Mouse (Mus musculus) adrenal gland, adult 2 months (tissue): ENCODE results near the gene Arpc5l. TPM values are rescaled to one million over a fixed set of nuclear protein-coding genes. Genes with fewer than 3 reads are reported as not detected.

Experiments used
- DNase-seq: peaks from one replicate; pipeline ENCODE4 v3.0.0; 2021
- long read RNA-seq: library from polyadenylated mRNA; stranded (forward); transcript quantifications from one replicate; pipeline ENCODE4 v2.0.0, GENCODE M21; 2021
- polyA plus RNA-seq: library from polyadenylated mRNA; depleted of rRNA; stranded (reverse); fragments of >200 nt; gene quantifications from 2 replicates; pipeline ENCODE4 v1.2.3, GENCODE M21; 2012; rRNA removed
- total RNA-seq, 2 experiments: library from RNA; stranded (reverse); gene quantifications; 2 replicates each; pipeline ENCODE4 v1.2.3; 2021

The Arpc5l gene
- total RNA-seq, result 10 to 100 TPM; 66.7 to 78.4 TPM
- polyA plus RNA-seq, result 56.4 and 66.7 TPM in 2 replicates
- long read RNA-seq, full-length matches to known transcripts, result 7 of 16 reads
- long read RNA-seq, partial matches to known transcripts, result 0 of 16 reads
- long read RNA-seq, other reads (novel, unspliced or antisense), result 9 of 16 reads

DNA sequence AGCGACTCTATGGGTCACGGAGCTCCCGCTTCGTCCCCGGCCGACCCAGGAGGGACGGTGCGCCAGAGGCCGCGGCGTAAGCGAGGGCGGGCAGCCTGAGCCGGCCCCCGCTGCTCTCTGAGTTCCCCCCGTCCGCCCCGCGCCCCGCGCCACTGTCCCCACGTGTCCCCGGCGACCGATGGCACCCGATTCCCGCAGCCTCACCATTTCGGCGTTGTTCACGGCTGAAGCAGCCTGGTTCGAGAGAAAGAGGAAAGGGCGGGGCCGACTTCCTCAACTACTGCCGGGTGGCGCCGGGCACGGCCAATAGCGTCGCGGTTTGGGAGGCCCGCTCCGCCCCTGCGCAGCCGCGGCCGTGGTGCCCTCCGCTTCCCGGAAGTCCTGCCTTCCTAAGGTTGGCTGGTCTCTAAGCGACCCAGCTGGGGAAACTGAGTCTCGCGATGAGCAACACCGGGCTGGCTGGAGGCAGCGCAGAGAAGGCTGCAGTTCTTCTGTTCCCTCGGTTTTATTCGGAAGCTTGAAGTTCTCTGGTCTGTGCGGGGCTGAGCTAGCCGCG, at the start of gene Arpc5l:
TSS of gene Arpc5l (plus strand) at position 469 of the 556 bp plus-strand sequence.
- DNase-seq, result peak; percentile 95

DNA sequence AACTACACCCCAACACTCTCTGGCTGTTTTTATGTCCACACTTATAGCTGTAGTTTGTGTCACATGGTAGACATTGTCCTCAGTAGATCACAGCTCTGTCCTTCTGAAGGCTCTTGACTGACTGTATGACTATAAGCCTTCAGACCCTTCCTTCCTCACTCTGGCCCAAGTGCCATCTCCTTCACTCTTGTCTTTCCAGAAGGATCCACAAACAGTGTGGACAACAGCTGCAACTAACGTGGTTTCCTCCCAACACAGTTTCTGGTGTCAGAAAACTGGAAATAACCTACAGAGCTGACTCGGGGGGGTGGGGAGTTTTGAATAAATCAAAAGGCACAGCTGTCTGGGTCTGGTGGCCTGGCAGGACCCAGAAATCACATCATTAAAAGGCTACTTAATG, 49.1 kb upstream of the Arpc5l start:
- no peak for DNase-seq

DNA sequence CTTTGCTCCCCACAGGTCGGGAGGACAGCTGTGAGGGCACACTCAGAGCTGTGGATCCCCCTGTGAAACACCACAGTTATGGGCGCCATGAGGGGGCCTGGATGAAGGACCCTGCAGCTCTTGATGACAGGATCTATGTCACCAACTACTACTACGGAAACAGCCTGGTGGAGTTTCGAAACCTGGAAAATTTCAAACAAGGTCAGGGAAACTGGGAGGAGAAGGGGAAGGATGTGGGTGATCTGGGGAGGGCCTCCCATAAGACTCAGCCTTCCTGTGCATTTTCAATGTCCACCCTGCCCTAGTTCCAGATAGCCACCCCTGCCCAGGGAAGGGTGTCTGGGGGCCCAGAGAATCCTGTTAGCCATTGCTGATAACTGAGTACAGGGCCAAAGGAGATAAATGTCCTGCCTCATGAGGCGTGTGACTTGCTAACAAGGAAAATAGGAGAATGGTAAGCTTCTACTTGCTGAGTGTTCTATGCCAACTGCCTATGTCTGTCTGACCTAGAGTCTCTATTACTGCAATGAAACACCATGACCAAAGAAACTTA, 47.4 kb upstream of the Arpc5l start:
- no peak for DNase-seq

DNA sequence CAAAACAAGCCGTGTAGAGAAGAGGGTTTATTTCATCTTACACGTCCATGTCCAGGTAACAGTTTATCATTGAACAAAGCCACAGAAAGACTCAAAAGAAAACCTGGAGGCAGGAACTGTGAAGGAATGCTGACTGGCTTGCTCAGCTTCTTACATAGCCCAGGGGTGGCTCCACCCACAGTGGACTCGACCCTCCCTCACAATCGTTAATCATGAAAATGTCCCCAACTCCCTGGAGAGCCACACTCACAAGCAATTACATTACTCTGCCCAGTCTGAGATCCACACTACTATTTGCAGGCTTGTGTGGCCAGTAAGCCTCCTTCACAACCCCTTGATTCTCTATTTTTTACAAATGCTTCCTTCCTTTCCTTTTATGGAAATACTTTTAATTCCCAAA, 41.0 kb upstream of the Arpc5l start:
- no peak for DNase-seq

DNA sequence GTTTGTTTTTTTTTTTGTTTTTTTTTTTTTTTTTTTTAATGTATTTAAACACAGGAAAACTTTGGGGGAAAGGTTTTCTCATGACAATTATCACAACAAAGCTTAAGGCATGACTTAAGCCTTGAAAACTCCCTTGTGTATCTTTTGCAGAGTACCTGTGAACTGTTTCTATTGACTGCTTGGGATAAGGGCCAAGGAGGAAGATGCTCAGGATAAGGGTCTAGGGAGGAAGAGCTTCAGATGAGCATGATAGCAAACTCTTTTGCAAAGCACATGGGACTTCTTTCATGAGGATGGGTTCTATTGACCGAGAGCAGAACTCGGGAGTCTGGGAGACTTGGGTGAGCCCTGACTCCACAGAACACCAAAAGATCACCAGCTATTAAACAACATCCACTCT, 35.5 kb upstream of the Arpc5l start:
- DNase-seq, result no peak

DNA sequence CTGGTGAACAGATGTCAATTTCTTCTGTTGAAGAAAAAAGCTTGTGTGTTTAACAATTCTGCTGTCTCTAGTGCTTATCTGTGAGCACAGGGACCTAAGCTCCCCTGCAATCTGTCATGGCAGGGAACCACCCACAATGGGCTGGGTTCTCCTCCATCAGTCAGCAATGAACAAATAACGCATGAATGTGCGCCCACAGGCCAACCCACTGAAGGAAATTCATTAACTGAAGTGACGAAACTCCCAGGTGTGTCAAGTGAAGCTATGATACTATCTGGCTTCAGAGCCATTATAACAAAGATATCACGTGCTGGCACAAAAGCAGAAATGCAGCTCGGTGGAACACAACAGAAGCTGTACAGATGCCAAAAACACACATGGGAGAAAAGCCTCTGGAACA, 35.1 kb upstream of the Arpc5l start:
- no peak for DNase-seq

DNA sequence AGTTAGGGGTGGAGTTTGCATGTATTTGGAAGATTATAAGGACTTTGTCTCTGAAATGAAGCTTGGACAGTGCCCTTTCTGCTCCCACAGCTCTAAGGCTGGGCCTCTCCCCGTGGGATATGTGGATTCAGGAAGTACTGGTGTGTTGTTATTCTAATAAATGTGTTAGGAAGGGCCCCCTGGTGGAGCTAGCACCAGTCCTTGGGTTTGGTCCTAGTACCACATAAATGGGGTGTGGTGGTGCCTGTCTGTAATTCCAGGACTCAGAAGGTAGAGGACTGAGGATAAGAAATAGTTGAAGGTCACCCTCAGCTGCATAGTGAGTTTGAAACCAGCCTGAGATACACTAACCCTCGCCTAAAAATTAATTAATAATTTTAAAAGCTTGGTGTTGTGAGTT, 31.9 kb upstream of the Arpc5l start:
- DNase-seq, result no peak

DNA sequence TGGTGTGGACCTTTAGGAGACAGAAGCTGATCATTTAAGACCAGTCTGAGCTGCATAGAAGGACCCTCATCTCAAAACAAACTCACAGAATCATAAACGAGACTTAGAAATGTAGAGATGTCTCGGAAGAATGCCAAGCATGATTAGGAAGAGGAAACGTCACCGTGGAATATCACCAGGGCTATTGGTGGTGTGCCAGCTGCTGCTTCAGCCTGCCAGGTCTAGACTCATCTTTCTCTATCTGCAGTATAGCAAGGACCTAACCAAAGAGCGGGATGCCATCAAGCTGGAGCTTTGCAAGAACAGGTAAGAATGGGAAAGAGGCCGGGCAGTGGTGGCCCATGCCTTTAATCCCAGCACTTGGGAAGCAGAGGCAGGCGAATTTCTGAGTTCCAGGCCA, 31.4 kb upstream of the Arpc5l start:
- peak; percentile 69 for DNase-seq

DNA sequence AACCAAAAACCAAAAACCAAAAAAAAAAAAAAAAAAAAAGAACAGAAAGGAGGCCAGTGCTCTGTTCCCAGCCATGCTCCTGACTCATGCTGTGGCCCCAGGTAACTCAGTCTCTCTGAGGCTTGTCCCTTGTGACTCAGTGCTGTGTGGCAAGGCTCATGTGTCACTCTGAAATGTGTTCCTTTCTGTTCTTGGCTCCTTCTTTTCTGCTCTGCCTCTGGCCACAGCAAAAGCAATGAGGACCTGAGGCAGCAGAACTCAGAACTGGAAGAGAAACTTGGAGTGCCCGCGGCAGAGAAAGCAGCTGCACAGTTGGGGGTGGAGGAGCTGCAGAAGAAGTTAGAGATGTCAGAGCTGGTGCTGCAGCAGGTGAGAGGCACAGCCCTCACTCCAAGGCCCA, 31.0 kb upstream of the Arpc5l start:
- peak; percentile 60 for DNase-seq

DNA sequence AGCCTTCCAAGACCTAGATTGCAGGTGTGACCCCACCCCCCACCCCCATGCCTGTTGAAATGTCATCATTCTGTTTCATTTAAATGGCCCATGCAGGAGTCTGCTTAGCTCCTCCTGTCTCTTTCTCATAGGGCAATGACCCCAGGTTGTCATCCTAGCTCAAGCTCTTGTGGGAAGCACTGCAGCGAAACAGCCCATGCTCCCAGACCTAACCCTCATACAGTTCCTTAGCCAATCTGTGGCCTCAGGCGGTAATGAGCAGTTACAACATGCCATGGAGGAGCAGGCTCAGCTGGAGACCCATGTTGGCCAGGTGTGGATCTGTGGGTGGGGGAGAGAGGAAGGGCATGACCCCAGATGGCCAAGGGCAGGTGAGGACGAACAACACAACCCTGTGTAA, 30.0 kb upstream of the Arpc5l start:
- DNase-seq, result no peak

DNA sequence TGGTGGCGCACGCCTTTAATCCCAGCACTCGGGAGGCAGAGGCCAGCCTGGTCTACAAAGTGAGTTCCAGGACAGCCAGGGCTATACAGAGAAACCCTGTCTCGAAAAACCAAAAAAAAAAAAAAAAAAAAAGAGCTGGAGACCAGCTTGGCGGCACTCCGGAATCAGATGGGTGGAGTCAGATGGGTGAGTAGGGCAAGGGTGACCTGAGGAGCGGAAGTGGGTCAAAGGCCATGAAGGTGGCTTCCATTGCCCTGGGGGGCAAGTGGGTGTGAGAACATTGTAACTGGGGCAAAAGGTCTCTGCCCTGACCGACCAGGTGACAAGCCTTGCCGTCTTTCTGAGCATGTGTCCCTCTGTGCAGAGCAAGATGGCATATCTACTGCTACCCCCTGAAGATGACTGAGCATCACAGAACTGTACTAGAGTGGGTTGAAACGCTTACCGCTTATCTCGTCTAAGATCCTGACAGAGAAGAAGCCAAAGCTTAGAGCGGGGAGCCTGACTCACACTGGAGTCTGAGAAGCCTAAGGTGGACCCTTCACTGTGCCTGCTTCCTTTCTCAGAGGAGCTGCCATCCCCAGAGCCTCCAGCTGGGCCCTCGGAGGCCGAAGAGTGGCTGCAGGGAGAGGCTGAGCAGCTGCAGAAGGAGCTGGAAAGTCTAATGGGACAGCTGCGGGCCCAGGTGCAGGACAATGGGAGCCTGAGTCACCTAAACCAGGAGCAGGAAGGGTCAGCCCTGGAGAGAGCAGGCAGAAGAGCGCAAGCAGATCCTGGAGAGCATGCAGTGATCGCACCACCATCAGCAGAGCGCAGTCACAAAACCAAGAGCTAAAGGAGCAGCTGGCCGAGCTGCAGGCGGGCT, 29.0 kb upstream of the Arpc5l start:
- no peak for DNase-seq

DNA sequence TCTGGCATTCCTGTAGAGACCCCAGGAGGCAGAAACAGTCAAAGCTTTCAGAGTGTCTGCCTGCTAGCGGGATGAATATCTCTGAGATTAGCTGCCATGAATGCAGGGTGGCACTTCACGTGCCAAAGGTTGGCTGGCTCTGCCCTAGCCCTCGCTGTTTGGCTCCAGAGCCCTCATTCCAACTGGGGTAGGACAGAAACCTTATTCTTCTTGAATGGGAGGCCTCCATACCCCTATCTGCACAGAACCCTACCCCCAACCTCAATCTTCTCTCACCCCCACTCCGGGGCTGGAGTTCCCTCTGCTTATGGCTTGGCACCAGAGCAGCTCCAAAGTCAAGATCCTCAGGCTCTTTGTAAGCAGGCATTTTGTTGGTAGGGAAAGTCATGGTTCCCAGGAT, 27.3 kb upstream of the Arpc5l start:
- DNase-seq, result no peak

DNA sequence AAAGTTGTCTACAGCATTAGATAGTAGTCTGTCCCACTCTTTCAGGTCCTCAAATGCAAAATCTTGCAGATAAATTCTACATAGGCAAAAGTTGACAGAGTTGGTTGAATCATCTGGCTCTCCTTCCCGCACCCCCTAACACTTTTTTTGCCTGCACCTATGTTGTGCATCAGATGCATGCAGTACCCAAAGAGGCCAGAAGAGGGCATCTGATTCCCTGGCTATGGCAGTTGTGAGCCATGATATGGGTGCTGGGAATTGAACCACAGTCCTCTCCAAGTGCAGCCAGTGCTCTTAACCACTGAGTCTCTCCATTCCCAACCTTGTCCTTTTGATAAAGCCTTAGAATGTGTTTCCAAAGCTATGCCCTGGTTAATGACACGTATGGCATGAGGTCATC, 21.7 kb upstream of the Arpc5l start:
- no peak for DNase-seq

DNA sequence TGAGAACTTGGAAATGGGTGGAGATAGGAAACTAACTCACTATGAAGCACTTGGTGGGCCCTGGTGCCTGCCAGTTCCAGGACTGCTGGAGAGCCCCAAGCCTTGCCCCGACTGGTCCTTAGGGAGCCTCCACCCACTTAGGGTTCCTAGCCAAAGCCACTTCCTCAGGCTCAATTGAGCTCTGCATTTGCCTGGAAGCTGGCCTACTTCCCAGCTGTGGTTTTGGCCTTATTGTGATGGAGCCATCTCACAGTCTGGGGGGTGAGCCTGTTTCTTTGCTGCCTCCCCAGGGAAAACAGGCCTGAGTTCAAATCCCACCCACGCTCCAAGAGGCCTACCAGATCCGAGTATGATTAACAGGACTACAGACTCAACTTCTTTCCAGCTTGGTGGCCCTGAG, 18.6 kb upstream of the Arpc5l start:
- DNase-seq, result peak; percentile 39

DNA sequence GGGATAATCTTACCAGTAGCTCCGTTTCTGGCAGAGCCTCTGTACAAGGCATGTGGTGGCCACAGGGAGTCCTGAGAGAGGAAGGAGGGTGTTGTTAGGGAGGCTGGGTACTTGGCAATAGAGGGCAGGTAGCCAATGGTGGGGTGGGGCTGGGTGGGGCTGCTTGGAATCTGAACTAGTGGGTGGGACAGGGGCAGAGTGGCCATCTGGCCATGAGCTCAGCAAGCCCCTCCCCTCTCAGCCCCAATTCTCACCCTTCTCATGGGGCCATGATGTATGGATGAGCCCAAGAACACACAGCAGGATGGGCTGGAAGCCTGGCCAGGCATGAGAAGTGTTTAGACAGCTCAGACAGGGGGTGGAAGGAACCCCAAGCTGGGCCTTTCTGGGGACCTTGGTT, 17.8 kb upstream of the Arpc5l start:
- no peak for DNase-seq

DNA sequence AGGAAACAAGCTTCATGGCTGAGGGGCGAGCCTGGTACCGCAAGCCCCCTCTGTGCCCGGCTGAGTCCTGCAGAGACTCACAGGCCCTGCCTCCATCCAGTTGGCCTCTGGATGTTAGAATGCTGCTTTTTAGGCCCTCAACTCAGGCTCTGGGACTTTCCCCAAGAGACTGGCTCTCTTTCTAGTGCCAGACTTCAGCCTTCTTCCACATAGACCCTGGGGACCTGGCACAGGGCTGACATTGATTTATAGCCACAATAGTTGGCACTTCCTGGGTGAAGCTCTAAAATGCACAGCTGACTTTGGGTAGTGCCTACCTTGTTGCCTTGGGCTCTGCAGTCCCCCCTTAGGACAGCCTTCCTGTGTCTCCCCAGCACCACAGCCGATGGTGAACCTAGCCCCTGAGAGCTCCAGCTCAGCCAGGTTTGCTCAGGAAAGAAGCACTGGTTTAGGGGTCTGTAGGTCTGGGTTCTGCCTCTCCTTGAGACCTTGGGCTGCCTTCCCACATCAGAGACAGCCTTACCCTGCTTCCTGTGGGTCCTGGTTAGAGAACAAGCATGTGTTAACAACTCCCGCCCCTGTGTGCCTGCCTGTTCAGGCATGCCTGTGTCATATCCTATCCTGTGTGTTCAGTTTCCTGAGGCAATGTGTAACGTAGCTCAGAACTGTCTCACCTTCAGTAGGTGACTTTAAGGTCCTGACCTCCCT, 17.2 kb upstream of the Arpc5l start:
- no peak for DNase-seq

DNA sequence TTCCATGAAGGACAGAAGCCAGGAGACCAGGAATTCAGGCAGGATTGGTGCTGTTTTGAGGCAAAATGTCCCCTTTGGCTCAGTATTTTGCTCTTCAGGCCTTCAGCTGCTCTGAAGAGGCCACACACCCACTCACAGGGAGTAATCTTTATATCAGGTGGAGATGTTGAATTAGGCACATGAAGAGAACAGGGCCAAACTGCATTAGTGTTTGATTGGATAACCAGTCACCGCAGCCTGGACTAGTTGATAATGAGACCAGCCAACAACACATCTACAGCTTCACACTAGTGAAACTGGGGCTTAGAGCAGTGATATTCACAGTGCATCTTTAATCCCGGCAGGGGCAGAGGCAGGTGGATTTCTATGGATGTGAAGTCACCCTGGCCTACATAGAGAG, 16.2 kb upstream of the Arpc5l start:
- no peak for DNase-seq

DNA sequence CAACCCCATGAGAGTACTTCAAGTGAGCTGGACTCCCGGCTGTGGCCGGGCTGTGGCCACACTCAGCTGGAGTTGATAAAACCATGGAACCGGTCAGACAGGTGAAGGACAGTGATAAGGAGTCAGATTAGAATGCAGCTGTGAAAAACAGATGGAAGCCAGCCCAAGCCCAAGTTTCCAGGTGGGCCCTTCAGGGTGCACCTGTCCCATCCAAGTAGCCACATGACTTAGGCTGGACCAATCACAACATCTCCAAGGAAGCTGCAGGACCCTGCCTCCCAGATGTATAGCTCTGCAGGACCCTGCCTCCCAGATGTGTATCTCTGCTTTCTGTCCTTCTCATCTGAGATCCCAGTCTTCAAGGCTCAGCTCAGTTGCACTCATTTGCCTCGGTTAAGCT, 13.1 kb upstream of the Arpc5l start:
- DNase-seq, result no peak

DNA sequence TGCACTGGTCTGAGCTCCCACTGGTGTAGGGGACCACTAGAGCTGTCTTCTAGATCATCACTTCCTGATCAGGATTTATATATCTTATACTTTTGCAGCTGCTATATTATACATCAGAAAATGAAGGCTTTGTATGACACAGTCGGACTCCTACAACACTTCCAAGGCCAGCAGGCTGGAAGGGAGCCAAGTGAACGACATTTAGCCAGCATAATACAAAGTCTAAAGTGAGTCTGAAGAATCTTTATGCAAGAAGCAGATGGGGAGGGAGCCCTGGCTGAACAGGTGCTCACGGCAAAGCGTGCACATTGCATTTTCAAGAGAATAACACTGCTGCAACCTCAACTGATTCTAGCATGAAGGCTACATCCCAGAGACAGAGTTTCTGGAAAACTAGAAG, 12.7 kb upstream of the Arpc5l start:
- DNase-seq, result peak; percentile 82

DNA sequence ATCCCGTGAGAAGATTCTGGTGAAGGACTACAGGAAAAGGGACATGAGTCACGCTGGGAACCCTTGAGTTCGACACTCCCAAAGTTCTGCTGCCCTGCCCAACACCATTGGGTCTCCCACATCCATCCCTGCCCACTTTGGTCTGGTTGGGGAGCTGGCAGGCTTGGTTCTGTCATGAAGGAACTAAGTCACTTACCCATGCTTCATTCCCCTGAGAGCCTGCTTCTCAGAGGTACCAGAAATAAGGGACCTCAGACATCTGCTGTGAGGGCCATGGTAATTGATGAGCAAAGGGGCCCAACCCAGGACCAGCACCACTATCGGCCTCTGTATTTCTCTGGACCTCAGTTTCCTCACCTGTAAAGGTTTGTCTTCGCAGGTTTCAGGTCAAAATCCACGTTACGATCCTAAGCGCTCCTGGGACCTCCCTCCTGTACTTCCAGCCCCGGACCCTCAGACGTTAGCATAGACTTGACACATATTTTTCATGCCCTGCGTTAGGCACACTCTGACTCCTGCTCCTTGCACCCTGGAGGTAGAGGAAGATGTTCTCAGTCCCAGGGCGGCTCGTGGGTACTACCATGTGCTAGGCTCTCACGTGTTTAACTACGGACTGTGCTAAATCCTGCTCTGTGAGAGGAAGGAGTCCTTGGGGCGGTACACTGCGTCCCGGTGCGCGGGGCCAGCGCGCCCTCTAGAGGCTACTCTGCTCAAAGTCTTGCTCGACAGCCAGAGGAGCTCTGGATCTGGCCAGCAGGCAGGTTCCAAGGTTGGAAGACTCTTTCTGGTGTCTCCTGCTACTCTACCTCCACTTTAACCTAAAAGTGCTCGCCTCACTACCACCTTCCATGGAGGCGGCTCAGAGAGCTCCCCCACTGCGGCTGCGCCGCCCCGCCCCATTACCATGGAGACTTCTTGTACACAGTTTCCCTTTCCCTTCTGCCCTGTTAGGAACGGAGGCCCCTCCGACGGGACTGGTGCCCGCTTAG, 7.5 kb upstream of the Arpc5l start, which contains the start of gene Wdr38:
TSS of gene Wdr38 (plus strand) at position 91 of the 989 bp plus-strand sequence.
- DNase-seq, result peak; percentile 95

DNA sequence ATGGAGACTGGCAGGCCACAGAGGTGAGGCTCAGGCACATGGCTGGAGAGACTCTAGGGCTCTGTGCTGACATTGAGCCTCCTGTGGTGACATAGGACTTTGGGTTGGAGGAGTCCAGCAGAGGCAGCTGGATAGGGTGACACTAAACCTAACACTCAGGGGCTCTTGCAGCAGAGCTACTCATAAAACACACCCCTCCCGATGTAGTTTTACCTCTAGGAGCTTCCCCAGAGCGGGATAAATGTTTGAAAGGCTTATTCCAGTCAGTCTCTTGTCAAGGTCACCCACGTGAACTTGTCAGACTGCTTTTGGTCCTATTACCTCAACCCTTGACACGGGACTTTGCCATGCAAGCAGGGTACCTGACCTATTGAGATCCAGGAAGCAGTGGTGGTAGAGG, 5.8 kb upstream of the Arpc5l start:
- DNase-seq, result no peak
